Mouse (Mus musculus): ENCODE measurements around the gene Comt. TPM values are rescaled to one million over a fixed set of nuclear protein-coding genes. Genes with fewer than 3 reads are reported as not detected.

Comt gene
- polyA plus RNA-seq, 1 experiment from 2014 or later, result 107 TPM

DNA sequence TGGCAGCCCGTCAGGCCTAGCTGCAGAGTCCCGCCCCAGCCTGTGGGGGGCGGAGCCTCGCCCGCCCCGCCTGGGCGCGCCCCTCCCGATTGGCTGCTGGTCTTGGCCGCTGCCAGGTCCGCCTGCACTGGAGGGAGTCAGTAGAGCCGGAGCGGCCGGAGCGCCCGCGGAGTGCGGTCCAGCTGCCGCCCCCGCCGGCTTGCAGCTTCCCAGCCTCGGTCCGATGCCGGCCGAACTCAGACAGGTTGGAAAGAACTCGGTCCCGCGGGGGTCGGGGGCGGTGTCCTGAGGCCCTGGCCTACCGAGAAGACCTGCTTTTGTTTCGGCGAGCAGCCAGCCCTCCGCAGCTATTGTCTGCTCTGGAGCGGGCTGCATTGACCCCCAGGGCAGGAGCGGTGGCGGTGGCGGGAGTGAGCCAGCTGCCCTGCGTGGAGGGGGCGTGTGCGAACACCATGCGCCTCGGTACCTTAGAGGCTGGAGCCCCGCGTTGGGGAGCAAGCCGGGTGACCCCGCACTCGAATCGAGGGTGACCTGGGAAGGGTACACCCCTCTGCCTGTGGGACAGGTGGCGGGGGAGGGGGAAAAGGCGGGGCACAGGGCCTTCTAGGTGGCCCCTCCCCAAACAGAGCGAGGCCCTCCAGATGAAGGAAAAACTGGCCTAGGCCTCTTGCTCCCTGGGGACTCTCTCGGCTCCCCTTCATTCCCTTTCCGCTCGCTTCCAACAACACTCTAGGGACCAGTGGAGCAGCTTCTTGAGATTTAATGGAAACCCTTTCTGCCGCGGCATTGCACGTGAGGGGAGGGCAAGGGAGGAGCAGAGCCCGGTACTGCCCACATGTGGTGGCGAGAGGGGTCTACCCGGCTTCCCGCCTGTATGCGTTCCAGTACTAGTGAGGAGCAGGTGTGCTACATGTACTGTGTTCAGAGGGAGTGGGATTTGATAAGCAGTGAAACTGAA is 33.9 kb downstream of the Comt start:
- Histone ChIP-seq H3K27ac (peak overlapping the region; percentile 86), H3K9me3 (no peaks in the 10 kb centered on the region), H3K9ac (peak overlapping the region; percentile 70), H3K4me1 (peaks cover 62% of the 10 kb centered on the region), H3K4me2 (peak overlapping the region; percentile 70), H3K4me3 (peak overlapping the region; percentile 65), H3K36me3 (replicated peaks) (peaks cover 8% of the 10 kb centered on the region), H3K27me3 (replicated peaks) (no peaks in the 10 kb centered on the region)
- 0% methylated on average over 62 of the region's 63 CpGs for WGBS
- peak; percentile 85 for ATAC-seq (replicated peaks)

DNA sequence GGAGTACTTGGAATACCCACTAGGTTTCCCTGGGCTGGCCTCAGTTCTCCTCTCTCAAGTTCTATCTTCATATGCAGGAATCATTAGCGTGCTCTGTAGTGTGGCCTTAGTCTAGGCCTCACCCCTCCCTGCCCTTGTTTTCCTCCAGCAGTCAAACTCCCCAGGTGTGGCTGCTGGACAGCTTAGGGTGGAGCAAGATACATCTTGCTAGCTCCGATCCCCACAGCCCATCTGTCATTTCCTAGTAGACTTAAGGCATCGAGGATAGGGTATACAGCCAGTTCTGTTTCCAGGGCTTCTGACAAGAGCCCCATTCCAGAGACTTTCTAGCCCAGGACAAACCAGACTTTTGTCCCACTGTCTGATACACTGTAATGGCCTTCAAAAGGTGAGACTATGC is 34.9 kb downstream of the Comt start:
- peaks cover 70% of the 10 kb centered on the region for H3K4me1 ChIP-seq
- H3K27ac ChIP-seq, result no peak overlapping the region
- H3K36me3 ChIP-seq (replicated peaks), result no peaks in the 10 kb centered on the region
- H3K4me2 ChIP-seq, result 0 out of 2 replicates have a peak overlapping the region, but pooled peaks have one; percentile 70
- ATAC-seq (replicated peaks), result no peak
- 75% methylated on average over 3 of the region's 3 CpGs for WGBS
- no peaks in the 10 kb centered on the region for H3K27me3 ChIP-seq (replicated peaks)
- H3K9ac ChIP-seq, result no peak overlapping the region
- H3K4me3 ChIP-seq, result no peak overlapping the region
- no peaks in the 10 kb centered on the region for H3K9me3 ChIP-seq

DNA sequence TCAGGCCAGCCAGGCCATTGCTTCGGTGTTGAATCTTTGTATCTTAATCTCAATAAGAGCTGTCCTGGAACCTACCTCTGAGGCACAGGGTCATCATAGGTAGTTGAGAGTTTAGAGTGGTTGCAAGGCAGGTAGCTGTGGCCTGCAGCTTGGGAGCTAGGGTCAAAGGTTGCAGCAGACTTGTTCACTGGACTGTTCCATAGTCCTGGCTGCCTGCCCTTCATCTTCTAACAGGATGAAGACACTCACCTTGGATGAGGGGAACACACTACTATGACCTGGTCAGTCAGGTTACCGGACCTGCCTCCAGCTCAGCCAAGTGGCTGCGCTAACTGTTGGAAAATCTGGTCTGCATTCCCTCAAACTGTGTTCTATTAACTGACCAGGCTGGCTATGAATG is 35.5 kb downstream of the Comt start:
- peaks cover 64% of the 10 kb centered on the region for H3K4me1 ChIP-seq
- no peak for ATAC-seq (replicated peaks)

DNA sequence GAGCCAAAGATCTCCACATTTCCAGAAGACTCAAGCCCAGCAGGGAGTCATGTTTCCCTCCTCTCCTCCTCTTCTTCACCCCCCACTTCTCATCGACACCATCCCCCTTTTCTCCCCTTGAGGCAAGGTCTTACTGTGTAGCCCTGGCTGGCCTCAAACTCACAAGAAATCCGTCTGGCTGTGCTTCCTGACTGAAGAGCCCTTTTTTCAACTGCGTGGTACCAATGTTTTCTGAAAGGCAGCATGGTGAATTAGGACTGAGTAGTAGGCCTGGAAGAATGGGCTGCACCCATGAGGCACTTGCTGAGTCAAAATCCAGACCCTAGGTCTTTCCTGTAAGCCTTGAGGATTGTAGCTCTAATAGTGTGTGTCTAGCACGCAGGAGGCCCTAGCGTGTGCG is 36.3 kb downstream of the Comt start:
- no peak overlapping the region for H3K9ac ChIP-seq
- peaks cover 58% of the 10 kb centered on the region for H3K4me1 ChIP-seq
- H3K36me3 ChIP-seq (replicated peaks), result no peaks in the 10 kb centered on the region
- no peak overlapping the region for H3K4me2 ChIP-seq
- H3K27ac ChIP-seq, result no peak overlapping the region
- no peak overlapping the region for H3K4me3 ChIP-seq
- no peaks in the 10 kb centered on the region for H3K9me3 ChIP-seq
- no peak for ATAC-seq (replicated peaks)
- 71% methylated on average over 6 of the region's 6 CpGs for WGBS
- H3K27me3 ChIP-seq (replicated peaks), result no peaks in the 10 kb centered on the region

More for the DNA sequence above, 35.5 kb downstream of the Comt start:
- Histone ChIP-seq H3K27me3 (replicated peaks) (no peaks in the 10 kb centered on the region), H3K36me3 (replicated peaks) (no peaks in the 10 kb centered on the region), H3K4me2 (no peak overlapping the region), H3K9ac (no peak overlapping the region), H3K4me3 (no peak overlapping the region), H3K27ac (no peak overlapping the region), H3K9me3 (no peaks in the 10 kb centered on the region)
- 96% methylated on average over 3 of the region's 3 CpGs for WGBS

DNA sequence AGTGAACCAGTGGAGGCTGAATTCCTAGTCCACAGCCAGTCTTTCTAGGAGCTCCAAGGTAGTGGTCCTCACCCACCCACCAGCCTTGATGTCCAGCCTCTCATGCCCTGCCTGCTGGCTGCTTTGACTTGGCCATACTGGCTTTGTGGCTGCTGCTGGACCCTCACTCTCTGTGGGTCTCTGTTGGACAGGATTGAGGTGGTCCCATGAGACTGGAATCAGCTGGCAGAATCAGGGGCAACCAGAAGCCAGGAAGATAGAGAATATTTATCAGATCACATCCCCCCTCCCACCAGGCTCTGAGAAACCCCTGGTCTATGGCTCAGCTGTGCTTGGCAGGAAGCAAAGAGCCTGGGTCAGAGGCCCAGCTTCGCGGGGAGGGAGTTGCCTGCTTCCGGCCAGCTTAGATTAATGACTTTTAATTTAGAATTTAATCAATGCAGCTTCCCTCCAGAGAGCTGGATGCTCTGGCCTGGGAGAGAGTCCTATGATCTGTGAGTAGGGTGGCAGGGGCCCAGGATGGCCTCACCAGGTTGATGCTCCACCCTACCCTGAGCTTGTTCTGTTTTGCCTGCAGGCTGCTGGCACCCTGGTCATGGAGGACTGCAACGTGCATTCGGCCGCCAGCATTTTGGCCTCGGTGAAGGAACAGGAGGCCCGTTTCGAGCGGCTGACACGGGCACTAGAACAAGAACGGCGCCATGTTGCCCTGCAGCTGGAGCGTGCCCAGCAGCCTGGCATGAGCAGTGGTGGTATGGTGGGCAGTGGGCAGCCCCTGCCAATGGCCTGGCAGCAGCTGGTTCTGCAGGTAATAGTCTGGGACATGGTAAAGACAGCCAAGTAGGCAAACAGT is 37.8 kb downstream of the Comt start:
- Histone ChIP-seq H3K9ac (no peak overlapping the region), H3K4me2 (no peak overlapping the region), H3K9me3 (no peaks in the 10 kb centered on the region), H3K36me3 (replicated peaks) (no peaks in the 10 kb centered on the region), H3K27me3 (replicated peaks) (no peaks in the 10 kb centered on the region), H3K4me3 (no peak overlapping the region), H3K4me1 (peaks cover 43% of the 10 kb centered on the region), H3K27ac (peak overlapping the region; percentile 32; the same call in 1 of the 2 replicates)
- WGBS, result 74% methylated on average over 14 of the region's 14 CpGs
- no peak for ATAC-seq (replicated peaks)

DNA sequence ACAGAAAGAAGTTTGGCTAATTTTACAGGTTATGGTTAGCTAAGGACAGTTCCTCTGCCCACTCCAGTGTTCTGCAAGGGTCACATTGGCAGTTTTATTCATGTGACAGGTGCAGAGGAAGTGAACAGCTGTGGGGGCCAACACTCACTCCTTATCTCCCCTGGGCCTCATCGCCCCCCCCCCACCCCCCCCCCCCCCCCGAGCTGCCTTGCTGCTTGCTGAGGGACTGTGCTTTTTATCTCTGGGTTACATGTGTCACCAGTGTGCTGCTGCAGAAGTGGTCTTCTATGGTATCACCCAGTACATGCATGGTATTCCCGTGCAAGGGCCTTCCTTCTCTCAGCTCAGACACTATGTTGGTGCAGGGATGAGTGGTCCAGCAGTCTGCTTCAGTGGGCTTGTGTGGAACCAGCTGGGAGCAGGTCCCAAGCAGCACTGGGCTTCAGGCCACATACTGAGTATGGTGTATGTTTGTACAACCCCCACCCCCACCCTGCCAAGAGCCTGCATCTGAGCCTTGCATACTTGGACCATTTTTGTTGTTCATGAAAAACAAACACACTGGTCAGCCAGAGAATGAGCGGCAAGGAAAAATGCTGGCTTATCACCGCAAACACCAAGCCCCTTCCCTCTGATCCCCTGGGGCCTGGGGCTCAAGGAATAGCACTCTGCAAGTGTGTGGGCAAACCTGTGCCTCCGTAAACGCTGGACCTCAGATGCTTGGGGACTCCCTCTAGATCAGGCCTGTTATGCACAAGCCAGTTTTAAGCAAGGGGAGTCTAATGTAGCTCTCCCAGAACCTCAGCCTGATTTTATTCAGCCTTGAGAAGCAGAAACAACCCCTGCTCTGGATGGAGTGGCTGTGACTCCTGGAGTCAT is 38.7 kb downstream of the Comt start:
- Histone ChIP-seq H3K27me3 (replicated peaks) (no peaks in the 10 kb centered on the region), H3K9me3 (no peaks in the 10 kb centered on the region), H3K36me3 (replicated peaks) (no peaks in the 10 kb centered on the region), H3K27ac (peak overlapping the region; percentile 32; the same call in 1 of the 2 replicates), H3K4me2 (no peak overlapping the region), H3K4me3 (no peak overlapping the region), H3K9ac (no peak overlapping the region), H3K4me1 (peaks cover 39% of the 10 kb centered on the region)
- WGBS, result 37% methylated on average over 5 of the region's 7 CpGs
- ATAC-seq (replicated peaks), result no peak

DNA sequence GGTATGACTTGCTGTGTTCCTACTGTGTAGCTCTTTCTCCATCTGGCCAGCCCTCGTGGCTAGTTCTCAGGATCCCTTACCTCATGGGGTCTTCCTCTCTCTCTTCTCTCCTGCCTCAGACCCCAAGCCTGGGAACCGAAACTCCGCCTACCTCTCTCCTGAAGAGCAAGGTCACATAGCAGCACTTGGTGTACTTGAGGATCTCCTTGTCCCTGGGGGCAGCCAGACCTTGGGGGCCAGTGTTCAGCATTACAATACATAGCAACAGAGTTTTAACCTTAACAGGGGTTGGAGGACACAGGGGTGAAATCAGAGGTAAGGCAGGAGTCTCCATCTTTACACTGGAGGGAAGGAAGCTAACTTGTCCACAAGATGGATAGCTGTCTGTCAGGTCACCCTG is 39.7 kb downstream of the Comt start:
- Histone ChIP-seq H3K9ac (no peak overlapping the region), H3K27ac (no peak overlapping the region)

DNA sequence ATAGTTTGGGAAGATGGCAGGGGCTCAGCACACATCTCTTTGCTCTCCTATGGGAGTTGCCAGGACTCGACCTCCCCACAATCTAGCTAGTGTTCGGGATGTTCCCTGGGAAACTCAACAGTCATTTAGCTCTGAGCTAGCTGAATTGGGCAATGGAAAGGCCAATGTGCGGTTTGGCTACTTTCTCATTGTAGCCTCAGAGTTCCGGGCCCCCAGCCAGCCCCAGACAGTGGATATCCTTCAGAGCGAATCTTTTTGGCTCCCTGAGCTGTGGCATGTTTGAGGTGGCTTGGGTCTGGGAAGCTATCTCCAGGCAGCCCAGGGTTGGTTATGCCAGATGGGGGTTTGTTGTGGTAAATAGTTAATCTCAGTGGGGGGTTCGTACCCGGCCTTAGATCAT is 40.2 kb downstream of the Comt start:
- H3K36me3 ChIP-seq (replicated peaks), result no peaks in the 10 kb centered on the region
- no peak overlapping the region for H3K9ac ChIP-seq
- no peaks in the 10 kb centered on the region for H3K9me3 ChIP-seq
- no peaks in the 10 kb centered on the region for H3K27me3 ChIP-seq (replicated peaks)
- WGBS, result 72% methylated on average over 7 of the region's 7 CpGs
- H3K4me2 ChIP-seq, result no peak overlapping the region
- peaks cover 39% of the 10 kb centered on the region for H3K4me1 ChIP-seq
- no peak for ATAC-seq (replicated peaks)
- H3K4me3 ChIP-seq, result no peak overlapping the region
- H3K27ac ChIP-seq, result 0 out of 2 replicates have a peak overlapping the region, but pooled peaks have one; percentile 7

More for the DNA sequence above, 39.7 kb downstream of the Comt start:
- no peak for ATAC-seq (replicated peaks)
- Histone ChIP-seq H3K9me3 (no peaks in the 10 kb centered on the region), H3K36me3 (replicated peaks) (no peaks in the 10 kb centered on the region), H3K4me3 (no peak overlapping the region), H3K27me3 (replicated peaks) (no peaks in the 10 kb centered on the region), H3K4me1 (peaks cover 35% of the 10 kb centered on the region), H3K4me2 (no peak overlapping the region)
- WGBS, result 59% methylated on average over 3 of the region's 3 CpGs

DNA sequence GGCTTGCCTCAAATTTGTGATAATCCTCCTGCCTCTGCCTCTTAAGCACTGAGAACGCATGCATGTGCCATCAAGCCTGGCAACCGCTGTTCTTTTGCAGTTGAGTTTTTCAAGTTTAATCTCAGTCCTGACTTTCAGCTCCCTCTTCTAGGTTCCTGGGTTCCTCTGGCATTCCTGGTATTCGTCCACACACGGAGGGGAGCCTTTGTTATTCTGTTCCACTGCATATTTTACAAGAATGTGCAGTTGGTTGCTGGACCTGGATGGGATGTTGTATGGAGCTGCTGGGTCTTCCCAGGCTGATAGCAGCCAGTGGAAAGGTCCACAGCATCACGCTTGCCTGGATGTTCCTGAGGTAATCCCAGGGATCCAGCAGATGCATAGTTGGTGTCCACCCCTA is 41.2 kb downstream of the Comt start:
- no peak overlapping the region for H3K4me2 ChIP-seq
- WGBS, result 58% methylated on average over 5 of the region's 5 CpGs
- peaks cover 49% of the 10 kb centered on the region for H3K4me1 ChIP-seq

DNA sequence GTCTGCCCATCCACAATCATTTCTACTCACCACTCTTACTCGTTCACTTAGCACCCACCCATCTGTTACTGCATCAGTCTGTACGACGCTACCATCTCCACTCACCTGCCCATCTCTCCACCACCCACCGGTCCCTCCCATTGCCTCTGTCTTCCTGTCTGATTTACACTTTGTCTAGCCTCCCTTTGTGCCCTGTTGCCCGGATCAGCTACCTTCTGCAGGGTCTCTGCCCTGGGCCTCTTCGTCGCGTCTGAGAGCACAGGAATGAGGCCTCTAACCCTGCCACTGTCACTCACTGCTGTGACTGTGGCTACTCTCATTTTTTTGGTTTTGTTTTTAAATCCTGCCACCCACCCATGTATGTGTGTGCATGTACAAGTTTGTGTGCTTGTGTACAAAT is 42.0 kb downstream of the Comt start:
- Histone ChIP-seq H3K4me3 (no peak overlapping the region), H3K9me3 (no peaks in the 10 kb centered on the region), H3K27ac (no peak overlapping the region), H3K9ac (no peak overlapping the region), H3K4me1 (peaks cover 57% of the 10 kb centered on the region), H3K27me3 (replicated peaks) (no peaks in the 10 kb centered on the region), H3K4me2 (no peak overlapping the region), H3K36me3 (replicated peaks) (no peaks in the 10 kb centered on the region)
- no peak for ATAC-seq (replicated peaks)
- 52% methylated on average over 8 of the region's 8 CpGs for WGBS

More for the DNA sequence above, 41.2 kb downstream of the Comt start:
- no peak overlapping the region for H3K27ac ChIP-seq
- no peak overlapping the region for H3K4me3 ChIP-seq
- H3K9ac ChIP-seq, result no peak overlapping the region
- H3K9me3 ChIP-seq, result no peaks in the 10 kb centered on the region
- ATAC-seq (replicated peaks), result no peak
- no peaks in the 10 kb centered on the region for H3K36me3 ChIP-seq (replicated peaks)
- no peaks in the 10 kb centered on the region for H3K27me3 ChIP-seq (replicated peaks)

DNA sequence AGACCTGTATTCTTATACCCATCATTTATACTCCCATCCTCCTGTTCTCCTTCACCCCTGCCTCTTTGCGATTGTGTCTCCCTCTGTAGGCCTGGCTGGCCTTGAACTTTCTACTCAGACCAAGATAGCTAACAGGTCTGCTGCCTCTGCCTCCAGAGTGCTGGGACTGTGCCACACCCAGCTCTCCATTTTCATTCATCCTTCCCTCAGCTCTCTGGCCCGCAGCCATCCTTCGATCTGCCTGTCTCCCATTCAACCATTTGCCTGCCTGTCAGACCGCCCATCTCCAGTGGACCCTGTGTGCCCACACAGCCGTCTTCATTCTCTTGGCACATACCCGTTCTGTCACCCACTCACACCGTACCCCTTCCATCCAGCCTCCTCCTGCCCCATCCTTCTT is 42.4 kb downstream of the Comt start:
- H3K27me3 ChIP-seq (replicated peaks), result no peaks in the 10 kb centered on the region
- H3K9ac ChIP-seq, result no peak overlapping the region
- WGBS, result 64% methylated on average over 7 of the region's 7 CpGs
- no peak overlapping the region for H3K27ac ChIP-seq
- no peak overlapping the region for H3K4me2 ChIP-seq
- no peaks in the 10 kb centered on the region for H3K36me3 ChIP-seq (replicated peaks)
- no peaks in the 10 kb centered on the region for H3K9me3 ChIP-seq
- H3K4me1 ChIP-seq, result peaks cover 60% of the 10 kb centered on the region
- ATAC-seq (replicated peaks), result no peak
- H3K4me3 ChIP-seq, result no peak overlapping the region
